Mouse (Mus musculus) stomach, embryonic 14.5 days (tissue): Measurements from ENCODE around the gene Rasa4. TPM values are rescaled to one million over a fixed set of nuclear protein-coding genes. Genes with fewer than 3 reads are reported as not detected.

ENCODE experiments used
- ATAC-seq: fragments of 200-750 bp; cut with Nextera tagmentation; 2 replicates; pipeline ENCODE4 v1.8.0; 2017; ENCODE audit warnings: low read depth, moderate TSS enrichment; ENCODE audit not compliant: insufficient number of reproducible peaks, insufficient read depth, low FRiP score
- H3K27ac ChIP-seq: fragments of 300-500 bp; sonication (generic); 2 replicates; pipeline ENCODE4 v1.5.1; 2014; ENCODE audit warnings: mild to moderate bottlenecking, low read length, moderate library complexity, mixed read lengths
- H3K27me3 ChIP-seq: fragments of 300-500 bp; sonication (generic); 2 replicates; pipeline ENCODE4 v1.6.1; 2014; ENCODE audit warnings: low read length, control low read depth, mixed read lengths; ENCODE audit not compliant: control insufficient read depth, insufficient read depth
- H3K36me3 ChIP-seq: fragments of 300-500 bp; sonication (generic); 2 replicates; pipeline ENCODE4 v1.6.1; 2014; ENCODE audit warnings: mild to moderate bottlenecking, control low read depth, low read length, moderate library complexity, mixed read lengths; ENCODE audit not compliant: control insufficient read depth, insufficient read depth
- H3K4me1 ChIP-seq: fragments of 300-500 bp; sonication (generic); 2 replicates; pipeline ENCODE4 v1.6.1; 2014; ENCODE audit warnings: low read length, control low read depth, mixed read lengths; ENCODE audit not compliant: control insufficient read depth, insufficient read depth
- H3K4me2 ChIP-seq: fragments of 300-500 bp; sonication (generic); replicated peaks from 2 replicates; pipeline ENCODE4 v1.6.1; 2014; ENCODE audit warnings: low read depth, low read length, control low read depth
- H3K4me3 ChIP-seq: fragments of 300-500 bp; sonication (generic); 2 replicates; pipeline ENCODE4 v1.5.1; 2014; ENCODE audit warnings: low read depth, low read length, control low read depth
- H3K9ac ChIP-seq: fragments of 300-500 bp; sonication (generic); replicated peaks from 2 replicates; pipeline ENCODE4 v1.6.1; 2014; ENCODE audit warnings: low read depth, mild to moderate bottlenecking, control low read depth, low read length, moderate library complexity, mixed read lengths
- H3K9me3 ChIP-seq: fragments of 300-500 bp; sonication (generic); 2 replicates; pipeline ENCODE4 v1.6.1; 2016; ENCODE audit warnings: low read depth, low read length, control low read depth; ENCODE audit not compliant: control insufficient read depth
- WGBS: fragments of 180-500 bp; shearing (Covaris S2); extraction: QIAGEN DNeasy Blood & Tissue Kit; methylation state at CpG from one replicate; pipeline ENCODE4 v1.1.7; 2014; 5-methylcytosine and 5-hydroxymethylcytosine counted together
- polyA plus RNA-seq: library from polyadenylated mRNA; unstranded; fragments of >200 nt; fragmentation: Nextera tagmentation; extraction: Ambion mirVana; gene quantifications from 2 replicates; pipeline ENCODE4 v1.2.1, GENCODE M21; 2014

Gene Rasa4
- 10.2 and 11.0 TPM in 2 replicates for polyA plus RNA-seq

GRCm38 (mm10) chr5:136083669-136084107 is at the start of gene Rasa4:
Gene Rasa4 (plus strand): TSS chr5:136083916.
- ATAC-seq: peak; percentile 96

GRCm38 (mm10) chr5:136034868-136035267 is 48.8 kb upstream of the Rasa4 start:
- no peak for ATAC-seq
- WGBS: 81% methylated on average over 4 of the region's 4 CpGs
- no peaks in the 10 kb centered on the region for H3K27me3 ChIP-seq

More at GRCm38 (mm10) chr5:136083669-136084107, at the start of gene Rasa4:
- H3K36me3 ChIP-seq: no peaks in the 10 kb centered on the region
- 0 out of 2 replicates have a peak within 1 kb of the TSS, but pooled peaks have one; percentile 30 for H3K9ac ChIP-seq
- no peak within 1 kb of the TSS for H3K27ac ChIP-seq
- H3K9me3 ChIP-seq: no peaks in the 10 kb centered on the region
- H3K4me1 ChIP-seq: peaks cover 10% of the 10 kb centered on the region; the same call in 1 of the 2 replicates
- H3K27me3 ChIP-seq: no peaks in the 10 kb centered on the region
- peak within 1 kb of the TSS; percentile 83 for H3K4me2 ChIP-seq
- 0% methylated on average over 27 of the region's 28 CpGs for WGBS
- peak within 1 kb of the TSS; percentile 46 for H3K4me3 ChIP-seq

GRCm38 (mm10) chr5:136035285-136035684 is 48.4 kb upstream of the Rasa4 start:
- Histone ChIP-seq H3K27me3 (no peaks in the 10 kb centered on the region), H3K4me2 (no peak overlapping the region), H3K36me3 (peaks cover 21% of the 10 kb centered on the region), H3K4me1 (no peaks in the 10 kb centered on the region), H3K4me3 (no peak overlapping the region), H3K27ac (no peak overlapping the region), H3K9ac (no peak overlapping the region), H3K9me3 (no peaks in the 10 kb centered on the region)
- ATAC-seq: no peak
- WGBS: 84% methylated on average over 1 of the region's 1 CpGs

More at GRCm38 (mm10) chr5:136034868-136035267, 48.8 kb upstream of the Rasa4 start:
- no peak overlapping the region for H3K4me3 ChIP-seq
- H3K9me3 ChIP-seq: no peaks in the 10 kb centered on the region
- H3K4me1 ChIP-seq: no peaks in the 10 kb centered on the region
- no peak overlapping the region for H3K27ac ChIP-seq
- no peak overlapping the region for H3K4me2 ChIP-seq
- no peak overlapping the region for H3K9ac ChIP-seq
- H3K36me3 ChIP-seq: peaks cover 26% of the 10 kb centered on the region

- H3K27me3 ChIP-seq: no peaks in the 10 kb centered on the region
- WGBS: 89% methylated on average over 1 of the region's 1 CpGs
- H3K36me3 ChIP-seq: peaks cover 12% of the 10 kb centered on the region
- H3K9me3 ChIP-seq: no peaks in the 10 kb centered on the region
- H3K27ac ChIP-seq: no peak overlapping the region
- no peak for ATAC-seq
- no peak overlapping the region for H3K4me3 ChIP-seq
- no peak overlapping the region for H3K9ac ChIP-seq
- no peak overlapping the region for H3K4me2 ChIP-seq
- H3K4me1 ChIP-seq: no peaks in the 10 kb centered on the region
Observed at GRCm38 (mm10) chr5:136036667-136037066, 47.0 kb upstream of the Rasa4 start.

- Histone ChIP-seq H3K36me3 (no peaks in the 10 kb centered on the region), H3K9me3 (no peaks in the 10 kb centered on the region), H3K9ac (no peak within 1 kb of the TSS), H3K27ac (no peak within 1 kb of the TSS; the same call in 1 of the 2 replicates), H3K4me3 (no peak within 1 kb of the TSS), H3K4me1 (no peaks in the 10 kb centered on the region), H3K27me3 (no peaks in the 10 kb centered on the region), H3K4me2 (no peak within 1 kb of the TSS)
- peak; percentile 61 for ATAC-seq
- WGBS: 59% methylated on average over 17 of the region's 17 CpGs
Observed at GRCm38 (mm10) chr5:136038258-136039214, 45.2 kb upstream of the Rasa4 start, which contains the start of gene Upk3b. Gene Upk3b (plus strand): TSS chr5:136038496.

- no peaks in the 10 kb centered on the region for H3K9me3 ChIP-seq
- no peak overlapping the region for H3K9ac ChIP-seq
- H3K27me3 ChIP-seq: no peaks in the 10 kb centered on the region
- H3K27ac ChIP-seq: no peak overlapping the region
- 36% methylated on average over 5 of the region's 5 CpGs for WGBS
- H3K36me3 ChIP-seq: no peaks in the 10 kb centered on the region
- H3K4me2 ChIP-seq: no peak overlapping the region
- ATAC-seq: no peak
- no peak overlapping the region for H3K4me3 ChIP-seq
- H3K4me1 ChIP-seq: no peaks in the 10 kb centered on the region
Observed at GRCm38 (mm10) chr5:136040210-136040609, 43.5 kb upstream of the Rasa4 start.

GRCm38 (mm10) chr5:136041260-136041659 is 42.5 kb upstream of the Rasa4 start:
- Histone ChIP-seq H3K9me3 (no peaks in the 10 kb centered on the region), H3K27ac (no peak overlapping the region), H3K4me2 (no peak overlapping the region), H3K36me3 (no peaks in the 10 kb centered on the region), H3K27me3 (no peaks in the 10 kb centered on the region), H3K9ac (no peak overlapping the region), H3K4me1 (peaks cover 3% of the 10 kb centered on the region; the same call in 1 of the 2 replicates), H3K4me3 (no peak overlapping the region)
- WGBS: 49% methylated on average over 2 of the region's 2 CpGs
- no peak for ATAC-seq

GRCm38 (mm10) chr5:136041666-136042065 is 42.0 kb upstream of the Rasa4 start:
- ATAC-seq: no peak
- no peaks in the 10 kb centered on the region for H3K9me3 ChIP-seq
- peaks cover 3% of the 10 kb centered on the region; the same call in 1 of the 2 replicates for H3K4me1 ChIP-seq
- no peak overlapping the region for H3K4me3 ChIP-seq
- H3K27ac ChIP-seq: no peak overlapping the region
- H3K36me3 ChIP-seq: no peaks in the 10 kb centered on the region
- no peaks in the 10 kb centered on the region for H3K27me3 ChIP-seq
- H3K9ac ChIP-seq: no peak overlapping the region
- WGBS: 93% methylated on average over 8 of the region's 8 CpGs
- H3K4me2 ChIP-seq: no peak overlapping the region
